Mouse (Mus musculus): ENCODE measurements at regions not wholly inside any gene's neighbourhood (a gene's known extent, or its start where the extent isn't known, plus 50 kb on each side); places are given as distances from the start of the nearest gene placed in this dataset.

- H3K27me3 ChIP-seq (ENCODE audit: control insufficient read depth, insufficient read depth, insufficient read length), result no peaks in the 10 kb centered on the region
- H3K4me2 ChIP-seq (ENCODE audit: low read depth), result no peak overlapping the region
- no peak overlapping the region for H3ac ChIP-seq (ENCODE audit: control insufficient read depth, insufficient read length)
- no peaks in the 10 kb centered on the region for H3K36me3 ChIP-seq (ENCODE audit: control insufficient read depth, insufficient read depth)
- no peaks in the 10 kb centered on the region for H3K79me2 ChIP-seq (ENCODE audit: control insufficient read depth, insufficient read depth)
- no peak overlapping the region for H3K4me3 ChIP-seq
- TF ChIP-seq TCF12 (IDR thresholded peaks at IDR 0.05; ENCODE audit: insufficient read depth, poor library complexity, severe bottlenecking) (no peak), POLR2AphosphoS2 (IDR thresholded peaks at IDR 0.05; ENCODE audit: insufficient read length, low read depth) (no peak), E2F4 (IDR thresholded peaks at IDR 0.05; ENCODE audit: insufficient read depth) (no peak), REST (IDR thresholded peaks at IDR 0.05; ENCODE audit: insufficient read depth, insufficient read length) (no peak), TCF3 (IDR thresholded peaks at IDR 0.05; ENCODE audit: insufficient read length, low read depth) (no peak), MAX (IDR thresholded peaks at IDR 0.05; ENCODE audit: low read depth) (no peak), MYOD1 (IDR thresholded peaks at IDR 0.05; ENCODE audit: control insufficient read depth in 1 of 3, insufficient read length in 2 of 3, low read depth in 2 of 3) (no peak), MYOG (IDR thresholded peaks at IDR 0.05; ENCODE audit: control insufficient read depth in 1 of 3, insufficient read depth in 1 of 3, insufficient read length in 2 of 3, low read depth in 2 of 3) (no peak), POLR2A (IDR thresholded peaks at IDR 0.05; ENCODE audit: insufficient read length, low read depth) (no peak), USF1 (IDR thresholded peaks at IDR 0.05; ENCODE audit: low read depth) (no peak), SRF (IDR thresholded peaks at IDR 0.05; ENCODE audit: control insufficient read depth, insufficient read length, low read depth) (no peak), CEBPB (IDR thresholded peaks at IDR 0.05; ENCODE audit: insufficient read depth, poor library complexity, severe bottlenecking) (no peak)
Measured at GRCm38 (mm10) chr1:42542846-42543549, 152.6 kb upstream of the Pou3f3 start.

GRCm38 (mm10) chr1:42546879-42547278, 148.7 kb upstream of the Pou3f3 start:
- Histone ChIP-seq H3K79me2 (ENCODE audit: control insufficient read depth, insufficient read depth) (no peaks in the 10 kb centered on the region), H3K4me3 (no peak overlapping the region), H3K36me3 (ENCODE audit: control insufficient read depth, insufficient read depth) (no peaks in the 10 kb centered on the region), H3ac (ENCODE audit: control insufficient read depth, insufficient read length) (no peak overlapping the region), H3K4me2 (ENCODE audit: low read depth) (no peak overlapping the region), H3K27me3 (ENCODE audit: control insufficient read depth, insufficient read depth, insufficient read length) (no peaks in the 10 kb centered on the region)
- no peak for TF ChIP-seq POLR2AphosphoS2 (IDR thresholded peaks at IDR 0.05; ENCODE audit: insufficient read length, low read depth)
- TF ChIP-seq TCF3 (IDR thresholded peaks at IDR 0.05; ENCODE audit: insufficient read length, low read depth), result no peak
- no peak for TF ChIP-seq REST (IDR thresholded peaks at IDR 0.05; ENCODE audit: insufficient read depth, insufficient read length)
- no peak for TF ChIP-seq MYOD1 (IDR thresholded peaks at IDR 0.05; ENCODE audit: control insufficient read depth in 1 of 3, insufficient read length in 2 of 3, low read depth in 2 of 3)
- TF ChIP-seq MAX (IDR thresholded peaks at IDR 0.05; ENCODE audit: low read depth), result no peak
- TF ChIP-seq TCF12 (IDR thresholded peaks at IDR 0.05; ENCODE audit: insufficient read depth, poor library complexity, severe bottlenecking), result no peak
- no peak for TF ChIP-seq USF1 (IDR thresholded peaks at IDR 0.05; ENCODE audit: low read depth)
- no peak for TF ChIP-seq SRF (IDR thresholded peaks at IDR 0.05; ENCODE audit: control insufficient read depth, insufficient read length, low read depth)
- TF ChIP-seq POLR2A (IDR thresholded peaks at IDR 0.05; ENCODE audit: insufficient read length, low read depth), result no peak
- no peak for TF ChIP-seq CEBPB (IDR thresholded peaks at IDR 0.05; ENCODE audit: insufficient read depth, poor library complexity, severe bottlenecking)
- TF ChIP-seq MYOG (IDR thresholded peaks at IDR 0.05; ENCODE audit: control insufficient read depth in 1 of 3, insufficient read depth in 1 of 3, insufficient read length in 2 of 3, low read depth in 2 of 3), result no peak
- no peak for TF ChIP-seq E2F4 (IDR thresholded peaks at IDR 0.05; ENCODE audit: insufficient read depth)

GRCm38 (mm10) chr1:42557301-42557700, 138.3 kb upstream of the Pou3f3 start:
- H3K27me3 ChIP-seq (ENCODE audit: control insufficient read depth, insufficient read depth, insufficient read length), result no peaks in the 10 kb centered on the region
- TF ChIP-seq TCF3 (IDR thresholded peaks at IDR 0.05; ENCODE audit: insufficient read length, low read depth), result no peak
- TF ChIP-seq TCF12 (IDR thresholded peaks at IDR 0.05; ENCODE audit: insufficient read depth, poor library complexity, severe bottlenecking), result no peak
- TF ChIP-seq REST (IDR thresholded peaks at IDR 0.05; ENCODE audit: insufficient read depth, insufficient read length), result no peak
- no peak for TF ChIP-seq CEBPB (IDR thresholded peaks at IDR 0.05; ENCODE audit: insufficient read depth, poor library complexity, severe bottlenecking)
- no peak for TF ChIP-seq MYOD1 (IDR thresholded peaks at IDR 0.05; ENCODE audit: control insufficient read depth in 1 of 3, insufficient read length in 2 of 3, low read depth in 2 of 3)
- no peak for TF ChIP-seq E2F4 (IDR thresholded peaks at IDR 0.05; ENCODE audit: insufficient read depth)
- TF ChIP-seq USF1 (IDR thresholded peaks at IDR 0.05; ENCODE audit: low read depth), result no peak
- no peak for TF ChIP-seq POLR2A (IDR thresholded peaks at IDR 0.05; ENCODE audit: insufficient read length, low read depth)
- TF ChIP-seq MAX (IDR thresholded peaks at IDR 0.05; ENCODE audit: low read depth), result no peak
- H3K4me3 ChIP-seq, result no peak overlapping the region
- no peaks in the 10 kb centered on the region for H3K36me3 ChIP-seq (ENCODE audit: control insufficient read depth, insufficient read depth)
- H3K4me2 ChIP-seq (ENCODE audit: low read depth), result no peak overlapping the region
- no peak overlapping the region for H3ac ChIP-seq (ENCODE audit: control insufficient read depth, insufficient read length)
- H3K79me2 ChIP-seq (ENCODE audit: control insufficient read depth, insufficient read depth), result no peaks in the 10 kb centered on the region

GRCm38 (mm10) chr1:42567640-42568039, 127.9 kb upstream of the Pou3f3 start:
- no peaks in the 10 kb centered on the region for H3K36me3 ChIP-seq (ENCODE audit: control insufficient read depth, insufficient read depth)
- no peaks in the 10 kb centered on the region for H3K27me3 ChIP-seq (ENCODE audit: control insufficient read depth, insufficient read depth, insufficient read length)
- TF ChIP-seq E2F4 (IDR thresholded peaks at IDR 0.05; ENCODE audit: insufficient read depth) (no peak), MYOD1 (IDR thresholded peaks at IDR 0.05; ENCODE audit: control insufficient read depth in 1 of 3, insufficient read length in 2 of 3, low read depth in 2 of 3) (no peak), MYOG (IDR thresholded peaks at IDR 0.05; ENCODE audit: control insufficient read depth in 1 of 3, insufficient read depth in 1 of 3, insufficient read length in 2 of 3, low read depth in 2 of 3) (no peak), MAX (IDR thresholded peaks at IDR 0.05; ENCODE audit: low read depth) (no peak), TCF3 (IDR thresholded peaks at IDR 0.05; ENCODE audit: insufficient read length, low read depth) (no peak), POLR2AphosphoS2 (IDR thresholded peaks at IDR 0.05; ENCODE audit: insufficient read length, low read depth) (no peak), USF1 (IDR thresholded peaks at IDR 0.05; ENCODE audit: low read depth) (no peak), TCF12 (IDR thresholded peaks at IDR 0.05; ENCODE audit: insufficient read depth, poor library complexity, severe bottlenecking) (no peak), REST (IDR thresholded peaks at IDR 0.05; ENCODE audit: insufficient read depth, insufficient read length) (no peak), CEBPB (IDR thresholded peaks at IDR 0.05; ENCODE audit: insufficient read depth, poor library complexity, severe bottlenecking) (no peak)
- H3K4me3 ChIP-seq, result no peak overlapping the region
- H3ac ChIP-seq (ENCODE audit: control insufficient read depth, insufficient read length), result no peak overlapping the region
- H3K79me2 ChIP-seq (ENCODE audit: control insufficient read depth, insufficient read depth), result no peaks in the 10 kb centered on the region
- H3K4me2 ChIP-seq (ENCODE audit: low read depth), result no peak overlapping the region
